Mouse (Mus musculus) myocyte (in vitro differentiated cells): ENCODE results near the gene Gcn1l1.

Source experiments
- CEBPB ChIP-seq: IDR thresholded peaks from 2 replicates; pipeline ENCODE4 v1.6.1; 2011; ENCODE audit warnings: mild to moderate bottlenecking, moderate library complexity; ENCODE audit not compliant: poor library complexity, insufficient read depth, severe bottlenecking
- MYOG ChIP-seq, 3 experiments: IDR thresholded peaks; one replicate each; pipeline ENCODE4 v1.6.1; 2011; ENCODE audit warnings: control low read depth in 2 of 3, low read depth in 2 of 3, mild to moderate bottlenecking in 2 of 3; ENCODE audit not compliant: insufficient read length in 2 of 3, control insufficient read depth in 1 of 3, insufficient read depth in 1 of 3
- POLR2A ChIP-seq: IDR thresholded peaks from one replicate; pipeline ENCODE4 v1.6.1; 2011; ENCODE audit warnings: low read depth, mild to moderate bottlenecking, control low read depth, moderate library complexity; ENCODE audit not compliant: insufficient read length
- POLR2AphosphoS2 ChIP-seq: IDR thresholded peaks from one replicate; pipeline ENCODE4 v1.6.1; 2011; ENCODE audit warnings: low read depth, control low read depth; ENCODE audit not compliant: insufficient read length
- TCF12 ChIP-seq: IDR thresholded peaks from one replicate; pipeline ENCODE4 v1.6.1; 2011; ENCODE audit warnings: mild to moderate bottlenecking, control low read depth; ENCODE audit not compliant: poor library complexity, insufficient read depth, severe bottlenecking
- USF1 ChIP-seq: IDR thresholded peaks from one replicate; pipeline ENCODE4 v1.6.1; 2011; ENCODE audit warnings: low read depth, mild to moderate bottlenecking, control low read depth, moderate library complexity

GRCm38 (mm10) chr5:115547421-115547820 lies 17.6 kb upstream of the Gcn1l1 start:
- no peak for TF ChIP-seq MYOG (IDR thresholded peaks at IDR 0.05; ENCODE audit: control insufficient read depth in 1 of 3, insufficient read depth in 1 of 3, insufficient read length in 2 of 3, low read depth in 2 of 3)
- no peak for TF ChIP-seq CEBPB
- TF ChIP-seq POLR2A, result no peak
- no peak for TF ChIP-seq USF1
- TF ChIP-seq TCF12, result no peak
- no peak for TF ChIP-seq POLR2AphosphoS2
